Mouse (Mus musculus): Measurements from ENCODE around the gene Ksr1.

Gene Ksr1

GRCm38 (mm10) chr11:79065463-79066190 lies 80.6 kb downstream of the Ksr1 start:
- DNase-seq (ENCODE audit: low read depth): no peak

DNA sequence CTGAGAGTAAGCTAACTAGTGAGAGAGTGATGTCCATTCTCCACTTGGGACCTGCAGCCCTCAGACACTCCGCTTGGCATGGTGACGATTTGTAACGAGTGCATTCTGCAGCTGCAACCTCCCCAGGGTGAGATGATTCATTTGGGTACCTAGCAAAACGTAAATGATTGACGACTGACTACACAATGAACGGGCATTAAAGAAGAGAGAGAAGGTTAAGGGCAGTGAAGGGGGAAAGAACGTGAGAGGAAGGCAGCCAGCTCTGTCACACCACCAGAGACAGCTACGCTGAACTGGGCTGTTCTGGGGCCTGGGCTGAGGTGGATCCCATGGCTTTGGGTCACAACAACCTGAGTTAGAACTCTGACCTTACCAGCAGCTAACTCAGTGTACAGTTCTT lies 81.9 kb downstream of the Ksr1 start:
- no peak for DNase-seq (ENCODE audit: low read depth)

- DNase-seq (ENCODE audit: low read depth): no peak
These were observed 82.6 kb downstream of the Ksr1 start for GRCm38 (mm10) chr11:79063616-79064015.

GRCm38 (mm10) chr11:79062897-79063296 lies 83.3 kb downstream of the Ksr1 start:
- DNase-seq (ENCODE audit: low read depth): no peak

DNA sequence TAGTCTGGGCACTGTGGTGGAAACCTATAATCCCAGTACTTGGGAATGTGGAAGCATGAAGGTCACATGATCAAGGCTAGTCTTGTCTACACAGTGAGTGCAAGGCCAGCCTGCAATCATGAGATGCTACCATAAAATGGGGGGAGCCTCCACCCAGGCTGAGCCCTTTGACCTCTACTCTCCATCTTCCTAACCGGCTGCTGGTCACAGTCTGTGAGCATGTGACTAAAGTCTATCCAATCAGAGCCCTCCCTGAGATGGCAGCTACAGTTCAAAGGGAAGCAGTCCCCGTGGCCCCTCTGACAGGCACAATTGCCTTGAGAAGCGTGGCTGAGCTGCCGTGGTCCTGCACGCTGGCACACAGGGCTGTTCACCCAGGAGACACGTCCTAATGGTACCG lies 84.4 kb downstream of the Ksr1 start:
- no peak for DNase-seq (ENCODE audit: low read depth)

DNA sequence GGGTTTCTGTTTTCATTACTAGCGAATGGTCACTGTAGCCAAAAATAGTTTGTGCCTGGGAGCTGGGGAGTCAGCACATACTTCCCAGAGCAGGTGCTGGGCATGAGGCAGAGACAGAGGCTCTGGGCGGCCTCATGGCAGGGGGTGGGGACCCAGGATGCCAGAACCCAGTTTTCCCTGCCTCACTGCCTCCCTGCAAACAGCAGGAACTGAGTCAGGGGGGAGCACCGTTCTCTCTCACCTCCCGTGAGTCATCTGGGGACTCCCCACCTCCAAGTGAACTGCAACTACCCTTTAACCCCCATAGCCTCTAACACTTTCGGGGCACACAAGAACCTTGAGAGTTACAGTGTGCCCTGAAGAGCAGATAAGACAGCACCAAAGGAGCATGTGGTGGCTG lies 86.4 kb downstream of the Ksr1 start:
- DNase-seq (ENCODE audit: low read depth): peak; percentile 62

DNA sequence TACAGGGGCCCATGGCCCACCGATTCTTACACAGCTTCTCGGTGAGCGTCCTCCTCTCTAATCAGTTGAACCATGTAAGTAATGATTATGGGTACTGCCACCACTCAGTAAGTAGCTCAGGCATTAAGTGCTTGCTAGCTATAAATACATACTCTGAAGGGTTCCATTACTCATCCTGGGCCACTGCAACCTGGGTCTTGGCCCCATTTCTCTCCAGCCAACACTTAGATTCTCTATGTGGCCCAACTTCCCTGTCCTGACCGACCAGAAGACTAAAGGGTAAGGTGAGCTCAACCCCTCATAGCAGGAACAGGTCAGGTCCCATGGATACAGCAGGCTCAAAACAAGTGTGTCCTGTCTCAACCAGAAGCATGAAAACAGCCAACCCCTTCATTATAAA lies 87.1 kb downstream of the Ksr1 start:
- no peak for DNase-seq (ENCODE audit: low read depth)

DNA sequence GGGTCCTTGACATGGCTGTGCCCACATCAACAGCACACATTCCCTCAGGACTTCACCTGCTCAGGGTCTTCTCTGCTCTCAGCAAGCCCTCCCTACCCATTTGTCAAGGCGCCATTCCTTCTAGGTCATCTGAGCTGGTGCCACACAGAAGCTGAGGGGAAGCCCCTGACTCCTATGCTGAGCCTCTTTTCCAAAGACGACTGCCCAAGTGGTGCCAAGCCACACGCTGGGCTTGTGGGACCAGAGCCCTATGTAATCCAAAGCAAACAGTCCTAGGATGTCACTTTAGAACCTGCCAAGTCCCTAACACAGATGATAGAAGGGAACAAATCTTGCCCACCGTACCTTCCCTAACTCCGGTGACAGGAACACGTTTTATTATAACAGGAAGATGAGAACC lies 87.6 kb downstream of the Ksr1 start:
- no peak for DNase-seq (ENCODE audit: low read depth)

GRCm38 (mm10) chr11:79057809-79058208 lies 88.4 kb downstream of the Ksr1 start:
- no peak for DNase-seq (ENCODE audit: low read depth)

GRCm38 (mm10) chr11:79056891-79057290 lies 89.3 kb downstream of the Ksr1 start:
- no peak for DNase-seq (ENCODE audit: low read depth)

GRCm38 (mm10) chr11:79056027-79056426 lies 90.2 kb downstream of the Ksr1 start:
- DNase-seq (ENCODE audit: low read depth): no peak

DNA sequence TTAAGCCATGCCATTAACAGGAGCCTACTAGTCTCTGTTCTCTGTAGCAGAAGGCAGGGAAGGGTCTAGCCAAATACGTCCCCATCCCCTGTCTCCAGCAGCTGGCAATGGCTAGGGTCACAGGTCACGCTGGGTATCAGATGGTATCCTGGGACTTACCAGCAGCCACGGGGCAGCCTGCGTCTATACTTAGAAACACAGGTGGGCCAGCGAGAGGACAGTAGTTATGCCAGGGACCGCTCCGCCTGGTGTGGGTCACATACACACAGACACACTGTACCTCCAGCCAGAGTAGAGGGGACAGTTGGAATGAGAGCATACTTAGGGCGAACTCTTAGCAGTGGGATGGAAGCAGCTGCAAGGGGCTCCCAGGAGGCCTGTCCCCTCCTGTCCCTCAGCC lies 91.0 kb downstream of the Ksr1 start:
- no peak for DNase-seq (ENCODE audit: low read depth)

- no peak for DNase-seq (ENCODE audit: low read depth)
These were observed 91.8 kb downstream of the Ksr1 start for GRCm38 (mm10) chr11:79054161-79055152.

DNA sequence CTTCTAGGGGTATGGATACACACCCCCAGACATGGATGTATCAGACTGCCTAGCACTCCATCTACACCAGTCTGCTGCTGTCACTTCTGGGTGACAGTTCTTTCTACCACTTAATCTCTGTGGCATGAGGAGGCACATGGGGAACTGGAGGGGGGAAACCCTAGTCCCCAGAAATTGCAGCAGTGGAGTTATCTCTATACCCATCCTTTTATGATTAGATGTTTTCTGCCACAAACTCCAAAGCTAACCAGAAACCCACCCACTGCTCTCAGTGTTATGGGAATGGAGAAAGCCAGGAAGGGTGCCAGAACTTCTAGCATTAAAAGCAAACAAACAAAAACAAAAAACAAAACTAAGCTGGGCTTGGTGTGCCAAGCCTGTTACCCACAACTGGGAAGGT lies 92.8 kb downstream of the Ksr1 start:
- DNase-seq (ENCODE audit: low read depth): no peak

DNA sequence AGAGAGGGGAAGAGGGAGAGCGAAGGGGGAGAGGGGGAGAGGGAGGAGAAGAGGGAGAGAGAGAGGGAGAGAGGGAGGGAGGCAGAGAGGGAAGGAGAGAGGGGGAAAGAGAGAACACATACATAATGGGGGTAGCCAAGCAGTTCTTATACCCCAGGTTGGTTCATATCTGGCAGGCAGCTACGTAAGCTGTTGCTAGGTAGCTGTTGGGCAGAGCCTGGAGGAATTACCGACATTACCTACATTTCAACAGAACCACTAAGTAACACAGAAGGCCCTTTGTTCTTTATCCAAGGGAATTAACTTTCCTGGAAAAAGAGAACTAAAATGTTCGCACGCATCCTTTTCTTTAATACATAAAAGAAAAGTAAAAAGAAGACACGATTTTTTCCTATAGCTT lies 93.4 kb downstream of the Ksr1 start:
- no peak for DNase-seq (ENCODE audit: low read depth)

- peak; percentile 28 for DNase-seq (ENCODE audit: low read depth)
These were observed 94.7 kb downstream of the Ksr1 start for GRCm38 (mm10) chr11:79051522-79051921.

DNA sequence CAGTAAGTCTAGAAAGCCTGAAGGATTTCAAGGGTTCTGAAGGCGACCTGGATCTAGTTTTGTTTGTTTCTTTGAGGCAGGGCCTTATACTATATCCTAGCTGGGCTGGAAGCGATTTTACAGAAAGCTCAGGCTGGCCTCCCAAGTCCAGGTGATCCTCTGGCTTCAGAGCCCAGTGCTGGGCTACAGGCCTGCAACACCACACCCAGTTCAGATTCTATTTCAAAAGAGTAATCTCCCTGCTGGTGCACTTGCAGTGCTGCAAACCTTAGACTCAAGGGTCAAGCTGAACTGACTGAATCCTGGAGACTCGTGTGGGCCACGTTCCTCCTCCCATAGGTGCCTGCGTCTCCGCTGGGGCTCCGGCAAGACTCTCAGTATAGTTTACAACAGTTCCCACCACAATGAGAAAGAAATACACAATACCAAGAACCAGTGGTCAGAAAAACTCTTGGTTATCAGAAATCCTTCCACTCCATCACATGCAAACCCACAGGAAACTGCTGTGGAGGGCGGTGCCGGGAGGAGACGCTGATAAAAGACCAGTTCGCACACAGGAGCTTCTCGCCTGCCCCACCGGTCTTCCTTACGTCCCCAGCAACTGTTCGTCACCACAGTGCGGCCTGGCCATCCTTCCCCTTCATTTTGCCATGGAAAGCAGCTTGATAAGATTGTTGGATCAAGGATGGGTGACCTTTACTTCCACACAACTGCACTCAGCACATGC lies 95.3 kb downstream of the Ksr1 start:
- DNase-seq (ENCODE audit: low read depth): peak; percentile 30

DNA sequence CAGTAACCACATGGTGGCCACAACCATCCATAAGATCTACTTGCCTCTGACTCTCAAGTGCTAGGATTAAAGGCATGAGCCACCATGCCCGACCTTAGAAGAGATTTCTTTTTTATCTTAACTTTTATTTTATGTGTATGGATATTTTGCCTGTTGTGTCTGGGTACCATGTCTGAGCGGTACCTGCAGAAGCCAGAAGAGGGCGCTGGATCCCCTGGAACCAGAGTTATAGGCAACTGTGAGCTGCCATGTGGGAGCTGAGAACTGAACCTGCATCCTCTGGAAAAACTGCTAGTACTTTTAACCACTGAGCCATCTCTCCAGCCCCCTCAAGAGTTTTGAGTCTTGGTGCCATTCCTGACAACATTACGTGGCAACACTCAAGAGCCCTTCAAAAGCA lies 97.3 kb downstream of the Ksr1 start:
- DNase-seq (ENCODE audit: low read depth): no peak

- no peak for DNase-seq (ENCODE audit: low read depth)
These were observed 99.0 kb downstream of the Ksr1 start for GRCm38 (mm10) chr11:79047180-79047727.

GRCm38 (mm10) chr11:79046561-79047155 lies 99.5 kb downstream of the Ksr1 start:
- DNase-seq (ENCODE audit: low read depth): no peak

GRCm38 (mm10) chr11:79045231-79045630 lies 101.0 kb downstream of the Ksr1 start:
- no peak for DNase-seq (ENCODE audit: low read depth)

GRCm38 (mm10) chr11:79044798-79045197 lies 101.4 kb downstream of the Ksr1 start:
- DNase-seq (ENCODE audit: low read depth): no peak

Measured in induced T-regulatory cell, adult 2 months (primary cell).